Mouse (Mus musculus) urinary bladder, adult 2 months (tissue): ENCODE results near the gene Pet100. TPM values are rescaled to one million over a fixed set of nuclear protein-coding genes. Genes with fewer than 3 reads are reported as not detected.

Source experiments
- DNase-seq: peaks from one replicate; pipeline ENCODE4 v3.0.0; 2022; ENCODE audit warnings: low spot score
- polyA plus RNA-seq: library from polyadenylated mRNA; depleted of rRNA; stranded (reverse); fragments of >200 nt; gene quantifications from 2 replicates; pipeline ENCODE4 v1.2.3, GENCODE M21; 2012

Pet100 gene
- polyA plus RNA-seq, 1 experiment = 71.8 TPM

- DNase-seq = no peak
These were observed 4.1 kb downstream of the Pet100 start, which contains the start of gene Pcp2 for GRCm38 (mm10) chr8:3625445-3625844. Gene Pcp2 (minus strand): TSS chr8:3625545.

DNA sequence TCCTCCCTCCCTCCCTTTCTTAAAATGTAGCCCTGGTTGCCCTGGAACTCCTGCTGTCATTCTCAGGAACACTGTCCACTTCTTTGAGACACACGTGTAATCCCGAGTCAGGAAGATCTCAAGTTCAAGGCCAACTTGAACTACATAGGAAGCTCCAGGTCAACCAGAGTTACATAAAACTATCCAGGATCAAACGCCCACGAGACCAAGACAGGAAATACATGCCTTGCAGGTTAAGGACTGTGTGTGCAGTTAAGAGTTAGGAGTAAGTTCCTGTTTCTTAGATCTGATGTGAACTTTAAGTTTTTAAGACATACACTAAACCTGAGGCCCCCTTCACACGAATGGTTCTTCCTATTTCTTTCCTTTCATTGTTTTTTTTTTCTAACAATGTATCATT lies 5.6 kb downstream of the Pet100 start:
- no peak for DNase-seq

DNA sequence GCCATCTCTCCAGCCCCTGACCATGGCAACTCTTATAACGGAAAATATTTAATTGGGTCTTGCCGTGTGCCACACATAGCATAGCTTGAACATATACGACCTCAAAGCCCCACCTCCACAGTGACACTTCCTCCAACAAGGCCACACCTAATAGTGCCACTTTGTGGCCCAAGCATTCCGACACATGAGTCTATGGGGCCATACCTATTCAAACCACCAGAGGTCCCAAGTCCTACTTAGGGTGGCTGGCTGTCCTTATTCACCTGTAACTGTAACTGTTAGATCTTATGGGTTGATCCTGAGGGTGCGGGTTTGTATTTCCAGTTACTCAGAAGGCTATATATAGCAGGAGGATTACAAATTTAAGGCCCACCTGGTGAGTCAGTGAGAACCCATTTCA lies 6.7 kb downstream of the Pet100 start:
- DNase-seq = no peak

GRCm38 (mm10) chr8:3630647-3631477 lies 9.5 kb downstream of the Pet100 start, which contains the start of gene Stxbp2:
Gene Stxbp2 (plus strand): TSS chr8:3630955.
- peak; percentile 63 for DNase-seq

DNA sequence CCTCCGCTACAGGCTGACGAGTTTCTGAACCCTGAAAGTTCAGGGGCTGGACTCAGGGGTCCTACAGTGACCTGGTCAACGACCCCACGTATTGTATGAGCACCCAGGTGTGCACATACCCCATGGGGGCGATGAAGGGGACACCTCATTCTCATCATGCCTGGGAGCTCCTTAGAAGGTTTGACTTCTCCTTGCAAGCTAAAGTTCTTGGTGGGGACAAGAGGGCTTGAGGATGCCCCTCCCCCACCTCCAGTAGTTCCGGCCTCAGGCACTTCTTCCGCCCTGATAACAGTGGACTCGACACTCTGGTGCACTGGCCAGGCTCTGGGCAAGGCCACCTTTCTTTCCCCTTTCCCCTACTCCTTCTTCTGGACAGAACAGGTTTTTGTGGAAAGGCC lies 10.1 kb downstream of the Pet100 start:
- DNase-seq = no peak

DNA sequence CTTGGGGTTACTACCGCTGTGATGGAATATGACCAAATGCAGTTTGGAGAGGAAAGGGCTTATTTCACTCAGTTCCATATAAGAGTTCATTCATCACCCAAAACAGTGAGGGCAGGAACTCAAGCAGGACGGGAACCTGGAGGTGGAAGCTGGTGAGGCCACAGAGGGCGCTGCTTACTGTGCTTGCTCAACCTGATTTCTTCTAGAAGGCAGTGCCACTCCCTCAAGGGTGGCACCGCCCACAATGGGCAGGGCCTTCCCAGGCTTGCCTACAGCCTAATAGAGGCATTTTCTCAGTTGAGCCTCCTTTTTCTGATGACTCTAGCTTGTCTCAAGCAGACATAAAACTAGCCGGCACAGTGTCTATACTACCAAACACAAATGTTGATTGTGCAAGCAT lies 24.5 kb downstream of the Pet100 start:
- no peak for DNase-seq

GRCm38 (mm10) chr8:3646824-3647531 lies 25.6 kb downstream of the Pet100 start:
- no peak for DNase-seq

- no peak for DNase-seq
These were observed 26.2 kb downstream of the Pet100 start for GRCm38 (mm10) chr8:3647561-3647960.

GRCm38 (mm10) chr8:3648268-3648667 lies 26.9 kb downstream of the Pet100 start:
- no peak for DNase-seq

- no peak for DNase-seq
These were observed 27.6 kb downstream of the Pet100 start for GRCm38 (mm10) chr8:3648990-3649389.

- no peak for DNase-seq
These were observed 31.5 kb downstream of the Pet100 start for GRCm38 (mm10) chr8:3652845-3653244.

DNA sequence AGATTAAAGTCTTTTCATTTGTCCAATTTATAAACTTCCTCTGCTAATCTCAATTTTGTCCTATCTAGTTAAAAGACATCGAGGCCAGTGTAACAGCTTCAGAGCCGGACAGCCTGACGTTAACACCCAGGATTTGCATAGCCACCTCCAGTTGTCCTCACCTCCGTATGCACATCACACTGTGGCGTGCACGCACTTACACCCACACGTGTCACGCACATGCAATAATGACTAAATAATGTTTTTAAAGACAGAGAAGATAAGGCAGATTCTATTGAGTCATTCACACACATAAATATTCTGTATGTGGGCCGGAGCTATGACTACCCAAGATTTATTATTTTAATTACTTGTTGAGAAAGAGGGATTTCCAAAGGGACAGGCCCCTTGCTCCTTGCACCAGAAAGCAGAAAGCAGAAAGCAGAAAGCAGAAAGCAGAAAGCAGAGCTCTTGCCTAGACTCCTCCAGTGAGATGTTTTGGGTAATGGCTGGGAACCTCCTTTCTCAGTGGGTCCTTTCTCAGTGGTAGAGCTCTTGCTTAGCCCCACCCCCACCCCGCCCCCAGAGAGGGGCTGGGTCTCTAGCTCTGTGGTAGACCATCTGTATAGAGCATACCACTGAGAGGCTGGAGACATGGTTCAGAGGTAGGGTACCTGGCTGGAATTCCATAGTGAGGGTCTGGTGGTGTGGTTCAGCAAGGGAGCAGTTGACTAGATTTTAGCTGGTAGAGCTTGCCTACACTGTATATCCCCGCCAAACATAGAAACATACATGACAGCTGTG lies 33.6 kb downstream of the Pet100 start:
- no peak for DNase-seq

GRCm38 (mm10) chr8:3655526-3655925 lies 34.2 kb downstream of the Pet100 start, which contains the start of gene Retn:
Gene Retn (plus strand): TSS chr8:3655770.
- DNase-seq = no peak

DNA sequence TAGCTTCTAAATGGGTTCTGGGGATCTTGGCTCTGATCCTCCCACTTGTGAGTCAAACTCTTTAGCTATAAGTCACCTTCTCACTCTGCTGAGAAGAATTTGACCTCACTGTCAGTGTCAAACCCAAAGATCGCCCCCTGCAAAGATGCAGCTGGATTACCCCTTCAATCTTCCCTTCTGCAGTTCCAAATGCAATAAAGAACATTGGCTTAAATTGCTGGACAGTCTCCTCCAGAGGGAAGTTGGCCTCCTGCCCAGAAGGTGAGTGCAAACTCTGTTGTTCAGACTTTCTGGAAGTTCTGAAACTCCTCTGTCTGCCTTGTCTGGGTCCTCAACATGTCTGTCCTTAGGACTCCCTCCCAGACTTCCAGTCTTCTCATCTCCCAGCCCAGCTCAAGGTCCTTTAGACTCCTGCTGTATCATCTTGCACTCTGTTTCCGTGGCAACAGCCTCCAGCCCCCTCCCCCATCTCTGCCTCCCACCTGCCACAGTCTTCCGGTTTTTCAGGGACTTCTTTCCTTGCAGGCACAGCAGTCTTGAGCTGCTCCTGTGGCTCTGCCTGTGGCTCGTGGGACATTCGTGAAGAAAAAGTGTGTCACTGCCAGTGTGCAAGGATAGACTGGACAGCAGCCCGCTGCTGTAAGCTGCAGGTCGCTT lies 35.5 kb downstream of the Pet100 start:
- no peak for DNase-seq

GRCm38 (mm10) chr8:3660889-3661288 lies 39.5 kb downstream of the Pet100 start:
- DNase-seq = no peak

DNA sequence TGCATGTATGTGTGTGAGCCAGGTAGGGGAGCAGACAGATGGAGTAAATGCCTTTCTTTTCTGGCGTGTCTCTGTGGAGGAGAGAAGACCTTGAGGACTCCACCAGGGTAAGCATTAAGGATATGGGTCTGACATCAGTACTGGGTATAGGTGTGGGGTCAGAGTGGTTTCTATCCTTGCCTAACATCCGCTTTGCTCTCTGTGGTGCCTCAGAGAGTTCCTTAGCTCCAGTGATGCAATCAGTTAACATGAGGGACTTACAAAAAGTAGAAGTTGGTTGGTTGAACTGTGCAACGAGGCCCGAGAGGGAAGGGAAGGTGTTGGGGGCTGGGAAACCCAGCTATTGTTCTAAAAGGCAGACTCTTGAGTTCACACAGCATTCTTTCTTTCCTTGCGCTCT lies 43.1 kb downstream of the Pet100 start:
- no peak for DNase-seq

GRCm38 (mm10) chr8:3665507-3665906 lies 44.2 kb downstream of the Pet100 start, which contains the start of gene Mcemp1:
Gene Mcemp1 (plus strand): TSS chr8:3665754.
- no peak for DNase-seq

GRCm38 (mm10) chr8:3670388-3670787 lies 49.0 kb downstream of the Pet100 start:
- no peak for DNase-seq

DNA sequence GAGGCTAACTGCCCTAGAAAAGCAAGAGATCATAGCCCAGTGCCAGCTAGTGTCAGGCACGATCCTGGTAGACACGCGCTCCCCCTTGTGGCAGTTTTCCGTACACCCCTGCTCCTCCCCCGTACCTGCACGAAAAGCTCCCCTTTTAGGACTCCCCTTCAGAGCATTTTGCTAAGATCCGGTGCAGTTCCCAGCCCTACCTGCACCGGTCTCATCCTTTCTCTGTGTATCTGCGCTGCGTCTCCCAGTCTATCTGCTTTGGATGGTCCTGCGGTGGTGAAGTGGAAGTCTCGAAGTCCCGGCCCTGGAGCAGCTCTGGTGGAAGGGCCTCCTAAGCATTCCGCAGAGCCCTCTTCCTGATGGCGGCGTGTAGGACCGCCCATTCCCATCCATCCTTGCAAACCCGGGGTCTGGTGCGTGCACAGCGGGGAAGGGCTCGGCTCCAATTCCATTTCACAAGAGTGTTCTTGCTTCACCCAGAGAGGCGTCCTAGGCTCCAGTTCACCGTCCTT lies 50.7 kb downstream of the Pet100 start, which contains the start of gene Fcor:
TSS of gene Fcor (minus strand) at position 383 of the 512 bp plus-strand sequence.
- peak; percentile 69 for DNase-seq

DNA sequence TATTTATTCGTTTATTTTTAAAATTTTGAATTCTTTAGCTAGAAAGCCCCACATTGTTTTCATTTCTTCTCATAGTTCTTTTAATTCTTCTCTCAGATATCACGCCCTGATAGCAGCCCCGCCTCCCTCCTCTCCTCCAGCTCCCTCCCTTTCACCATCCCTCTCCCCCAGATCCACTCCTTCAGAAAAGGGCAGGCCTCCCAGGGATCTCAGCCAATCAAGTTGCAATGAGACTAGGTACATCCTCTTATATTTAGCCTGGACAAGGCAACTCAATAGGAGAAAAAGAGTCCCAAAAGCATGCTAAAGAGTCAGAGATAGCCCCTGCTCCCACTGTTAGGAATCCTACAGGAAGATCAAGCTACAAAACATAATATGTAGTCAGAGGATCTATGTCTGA lies 53.3 kb downstream of the Pet100 start:
- DNase-seq = no peak
